Mouse (Mus musculus) mouse embryonic stem cell (cell line): ENCODE results near the gene Efcab2.

Experiments
- in situ Hi-C, 2 experiments: fragments of 300-500 bp; cut with MboI; formaldehyde crosslinking; loops; 1 replicate in 1 of 2; 3 replicates in 1 of 2; pipeline ENCODE4 v1.14.3; 2019 to 2020; ENCODE audit warnings: low sequenced_read_pairs in 2 of 2, low pct_unique_long_range_greater_than_20kb in 1 of 2, mixed read lengths in 1 of 2; ENCODE audit not compliant: unreplicated experiment in 1 of 2

Efcab2 gene

DNA sequence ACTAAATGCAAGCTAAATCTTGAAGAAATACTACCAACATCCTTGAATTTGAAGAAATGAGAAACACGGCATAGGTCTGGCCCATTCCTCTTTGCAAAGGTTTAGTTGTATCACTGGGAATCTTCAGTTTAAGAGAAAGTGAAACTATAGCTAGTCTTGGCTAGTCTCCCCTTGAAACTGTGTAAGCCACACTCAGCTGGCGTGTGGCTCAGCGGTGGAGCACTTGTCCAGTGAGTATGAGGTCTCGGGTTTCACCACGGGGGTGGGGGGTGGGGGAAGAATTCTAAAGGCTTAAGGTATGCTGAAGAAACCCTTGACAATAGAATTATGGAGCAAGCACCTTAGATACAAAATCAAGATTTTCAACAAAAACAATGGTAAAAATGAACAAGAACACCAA lies 117.3 kb downstream of the Efcab2 start:
- in situ Hi-C loops, result no loop called here

DNA sequence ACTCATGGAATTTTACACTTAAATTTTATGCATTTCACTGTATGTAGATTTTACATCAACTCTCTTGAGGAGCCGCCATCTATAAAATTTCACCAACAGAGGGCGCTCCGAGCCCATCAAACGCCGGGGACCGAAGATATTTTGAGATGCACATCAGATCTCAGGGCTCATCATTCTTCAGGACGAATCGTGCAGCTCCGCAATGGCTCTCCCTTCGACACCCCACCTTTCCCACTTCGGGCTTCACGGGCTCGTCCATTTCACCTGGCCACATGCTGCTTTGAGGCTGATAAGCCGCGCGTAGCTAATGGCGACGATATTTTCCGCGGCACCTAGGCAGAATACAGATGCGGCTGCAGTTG lies 121.3 kb downstream of the Efcab2 start:
- in situ Hi-C loops, result loop anchor here in 1 of 2 experiments (25.0 kb wide), 1 partner anchor 610 kb away; no protein-coding TSS in a partner anchor

DNA sequence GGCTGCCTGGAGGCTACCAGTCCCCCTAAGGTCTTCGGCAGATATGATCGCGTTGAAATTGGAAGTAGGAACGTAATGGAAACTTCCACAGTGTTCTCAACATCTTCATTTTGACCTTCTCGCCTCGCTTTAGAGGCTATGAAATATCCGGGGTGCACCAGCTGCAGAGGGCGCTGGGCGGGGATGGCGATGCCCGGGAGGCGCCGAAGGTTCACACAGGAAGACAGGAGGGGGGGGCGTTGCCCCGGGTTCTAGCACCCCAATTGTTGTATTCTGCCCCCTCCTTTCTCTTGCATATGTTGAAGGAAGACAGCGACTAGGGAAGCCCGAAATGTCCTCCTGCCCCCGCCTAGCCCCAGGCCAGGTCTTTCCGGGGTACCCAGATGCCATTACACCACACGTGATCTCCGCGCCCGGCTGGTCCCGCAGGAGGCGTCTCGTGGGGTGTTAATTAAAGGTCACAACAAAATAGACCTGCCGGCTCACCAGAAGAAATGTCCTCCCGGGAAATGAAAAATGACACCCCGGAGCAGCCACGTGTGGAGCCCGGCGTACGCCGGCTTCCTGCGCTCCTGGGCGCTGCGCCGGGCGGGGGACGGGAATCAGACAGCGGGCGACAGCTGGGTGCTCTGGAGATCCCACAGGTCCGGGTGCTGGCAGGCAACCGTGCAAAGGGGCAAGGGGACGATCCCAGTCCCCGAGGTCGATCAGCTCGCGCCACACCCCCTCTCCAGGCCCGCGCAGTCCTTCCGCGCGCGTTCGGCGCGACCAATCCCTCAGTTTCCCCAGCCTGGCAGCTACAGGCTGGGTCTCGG lies 121.9 kb downstream of the Efcab2 start:
- in situ Hi-C loops, result loop anchor here in 1 of 2 experiments (25.0 kb wide), 1 partner anchor 610 kb away; no protein-coding TSS in a partner anchor

DNA sequence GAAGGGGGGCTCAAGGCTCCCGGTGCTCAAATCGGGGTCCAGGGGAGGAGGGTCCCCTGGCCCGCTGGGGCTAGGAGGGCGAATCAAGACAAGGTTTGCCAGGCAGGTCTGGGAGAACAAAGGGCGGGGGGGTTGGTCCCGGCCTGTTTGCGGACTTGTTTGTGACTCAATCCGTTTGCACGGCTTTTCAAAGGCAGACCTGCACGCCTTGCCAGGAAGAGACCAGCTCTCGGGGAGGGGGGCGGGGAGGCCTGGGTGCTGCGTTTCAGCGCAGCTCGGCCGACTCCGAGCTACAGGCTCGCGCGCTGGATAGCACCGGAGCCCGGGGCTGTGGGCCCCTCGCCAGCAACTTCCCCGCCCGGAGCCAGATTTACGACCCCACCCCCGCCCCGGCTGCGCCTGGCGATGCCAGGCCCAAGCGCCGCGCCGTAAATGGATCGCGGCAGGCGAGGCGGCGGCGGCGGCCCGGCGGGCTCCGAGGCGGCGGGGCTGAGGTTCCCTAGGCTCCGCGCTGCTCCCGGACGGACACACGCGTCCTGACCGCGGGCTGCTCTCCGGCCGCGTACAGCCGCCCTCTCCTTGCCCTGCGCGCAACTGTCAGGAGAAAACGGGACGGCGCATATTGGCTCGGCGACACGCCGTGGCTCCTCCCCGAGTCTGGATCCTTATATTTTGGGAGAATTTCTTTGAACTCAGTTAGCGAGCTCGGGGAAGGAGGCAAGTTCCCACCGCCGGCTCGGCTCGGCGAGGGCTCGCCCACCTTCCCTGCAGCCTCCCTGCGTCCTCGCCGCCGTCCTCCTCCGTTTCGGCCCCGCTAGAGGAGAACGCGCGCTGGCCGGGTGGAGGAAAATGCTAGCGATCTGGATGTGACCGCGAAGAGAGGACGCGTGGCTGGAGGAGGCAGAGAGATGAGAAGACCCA lies 122.8 kb downstream of the Efcab2 start, which contains the start of gene Kif26b:
Gene Kif26b, plus strand, starts transcription at position 695 of the 921 bp plus-strand sequence.
- in situ Hi-C loops, result loop anchor here in 1 of 2 experiments (25.0 kb wide), 1 partner anchor 609 kb away; no protein-coding TSS in a partner anchor

DNA sequence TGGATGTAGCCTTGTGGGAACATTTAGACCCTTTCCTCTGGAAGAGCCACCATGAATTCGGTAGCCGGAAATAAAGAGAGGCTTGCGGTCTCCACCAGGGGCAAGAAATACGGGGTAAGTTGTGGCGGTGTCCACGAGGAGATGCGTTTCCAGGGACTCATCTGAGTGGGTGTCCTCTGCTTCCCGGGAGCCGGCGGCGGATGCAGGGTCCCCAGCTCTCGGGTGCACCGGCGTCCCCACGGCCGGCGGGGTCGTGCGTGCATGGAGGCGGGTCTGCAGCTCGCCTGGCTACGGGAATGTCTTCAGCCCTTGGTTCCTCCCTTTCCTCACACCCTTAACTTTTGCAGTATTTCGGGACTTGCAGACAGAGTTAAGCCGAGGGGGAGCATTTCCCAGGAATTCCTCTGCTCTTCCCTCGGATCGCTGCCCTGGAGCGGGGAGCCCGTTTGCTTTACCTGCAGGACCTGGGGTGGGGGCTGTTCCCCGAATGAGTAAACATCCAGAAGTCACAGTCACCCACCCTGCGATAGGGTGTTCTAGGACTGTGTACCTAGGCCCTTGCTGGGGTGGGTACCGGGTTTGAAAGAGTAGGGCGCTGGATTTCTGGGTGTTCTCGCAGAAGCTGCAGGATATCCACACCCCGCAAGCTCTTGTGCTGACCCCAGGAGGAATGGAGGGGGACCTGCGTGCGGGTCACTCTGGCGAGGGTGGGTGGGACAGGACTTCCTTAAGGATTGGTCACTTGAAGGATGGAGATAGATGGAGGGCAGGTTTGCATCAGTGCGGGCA lies 123.8 kb downstream of the Efcab2 start:
- in situ Hi-C loops, result loop anchor here in 1 of 2 experiments (25.0 kb wide), 1 partner anchor 608 kb away; no protein-coding TSS in a partner anchor

DNA sequence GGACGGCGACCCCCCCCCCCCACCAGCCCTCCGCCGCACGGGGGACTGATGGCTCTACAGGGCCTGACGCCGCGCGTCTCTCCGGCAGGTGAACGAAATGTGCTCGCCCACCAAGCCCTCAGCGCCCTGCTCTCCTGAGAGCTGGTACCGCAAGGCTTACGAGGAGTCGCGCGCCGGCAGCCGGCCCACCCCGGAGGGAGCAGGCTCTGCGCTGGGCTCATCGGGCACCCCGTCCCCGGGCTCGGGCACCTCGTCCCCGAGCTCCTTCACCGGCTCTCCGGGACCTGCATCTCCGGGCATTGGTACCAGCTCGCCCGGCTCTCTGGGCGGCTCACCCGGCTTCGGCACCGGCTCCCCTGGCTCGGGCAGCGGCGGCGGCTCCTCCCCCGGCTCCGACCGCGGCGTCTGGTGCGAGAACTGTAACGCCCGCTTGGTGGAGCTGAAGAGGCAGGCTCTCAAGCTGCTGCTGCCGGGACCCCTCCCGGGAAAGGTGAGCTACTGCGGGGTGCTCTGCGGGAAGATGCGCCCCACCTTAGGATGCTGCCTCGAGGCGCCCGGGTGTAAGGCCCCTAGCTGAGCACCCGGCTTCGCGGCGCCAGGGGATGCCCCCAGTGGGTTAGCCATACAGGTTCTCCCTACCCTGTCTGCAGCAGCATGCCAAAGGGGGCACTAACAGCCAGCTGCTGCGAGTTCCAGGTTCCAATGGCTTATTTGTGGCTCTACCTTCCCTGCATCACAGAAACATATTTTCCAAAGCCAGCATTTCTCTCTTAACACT lies 124.6 kb downstream of the Efcab2 start:
- in situ Hi-C loops, result loop anchor here in 1 of 2 experiments (25.0 kb wide), 1 partner anchor 607 kb away; no protein-coding TSS in a partner anchor
